Mouse (Mus musculus): Measurements from ENCODE around the gene Gramd4. TPM values are rescaled to one million over a fixed set of nuclear protein-coding genes. Genes with fewer than 3 reads are reported as not detected.

Gramd4 gene
- 1.7 and 1.9 TPM in 2 replicates for polyA plus RNA-seq (2021; fragmentation: Nextera tagmentation)
- long read RNA-seq, experiment 1, partial matches to known transcripts = 13 of 13 reads
- long read RNA-seq, experiment 1, other reads (novel, unspliced or antisense) = 0 of 13 reads
- long read RNA-seq, experiment 2, partial matches to known transcripts = 8 of 15 reads
- long read RNA-seq, experiment 2, other reads (novel, unspliced or antisense) = 7 of 15 reads

GRCm38 (mm10) chr15:86057413-86057812 lies at the start of gene Gramd4:
Gramd4 (plus strand) TSS chr15:86057695.

GRCm38 (mm10) chr15:86033191-86033841 lies 24.2 kb upstream of the Gramd4 start, which contains the start of gene Celsr1:
Celsr1 (minus strand) TSS chr15:86033777.

GRCm38 (mm10) chr15:86185689-86186569 lies 128.4 kb downstream of the Gramd4 start, which contains the start of gene Cerk:
Cerk (minus strand) TSS chr15:86186141.

Other genes with a start within 250 kb of the Gramd4 start
- gene Cdpf1, start 246.0 kb upstream of the Gramd4 start, polyA plus RNA-seq (2021; fragmentation: Nextera tagmentation) = 31.7 and 37.7 TPM in 2 replicates
- gene Pkdrej, start 236.0 kb upstream of the Gramd4 start, polyA plus RNA-seq (2021; fragmentation: Nextera tagmentation) = 0.13 and 0.18 TPM in 2 replicates
- gene Ttc38, start 225.4 kb upstream of the Gramd4 start, polyA plus RNA-seq (2021; fragmentation: Nextera tagmentation) = 2.2 TPM in 2 replicates
- 0.29 and 0.56 TPM in 2 replicates for gene Gtse1, start 197.9 kb upstream of the Gramd4 start, polyA plus RNA-seq (2021; fragmentation: Nextera tagmentation)
- gene Trmu, start 178.4 kb upstream of the Gramd4 start, polyA plus RNA-seq (2021; fragmentation: Nextera tagmentation) = 11.0 and 11.7 TPM in 2 replicates
- gene Celsr1, start 23.9 kb upstream of the Gramd4 start, polyA plus RNA-seq (2021; fragmentation: Nextera tagmentation) = 0.51 and 0.72 TPM in 2 replicates
- 10.3 and 10.8 TPM in 2 replicates for gene Cerk, start 128.4 kb downstream of the Gramd4 start, polyA plus RNA-seq (2021; fragmentation: Nextera tagmentation)
- 15.7 and 19.2 TPM in 2 replicates for gene Tbc1d22a, start 156.8 kb downstream of the Gramd4 start, polyA plus RNA-seq (2021; fragmentation: Nextera tagmentation)

Data from layer of hippocampus, adult 6 months (tissue).